Mouse (Mus musculus) activated CD4-positive, CD25-positive, alpha-beta regulatory T cell (primary cell): ENCODE measurements around the gene Six5. TPM values are rescaled to one million over a fixed set of nuclear protein-coding genes. Genes with fewer than 3 reads are reported as not detected.

Experiments used
- polyA plus RNA-seq, 2 experiments: library from polyadenylated mRNA; unstranded; fragments of 100-300 nt; shearing (Covaris generic); gene quantifications; one replicate each; pipeline ENCODE4 v1.2.1; 2017

Gene Six5
- polyA plus RNA-seq = under 1 TPM in 1 of 2 experiments, not detected in 1; 0.61 TPM

DNA sequence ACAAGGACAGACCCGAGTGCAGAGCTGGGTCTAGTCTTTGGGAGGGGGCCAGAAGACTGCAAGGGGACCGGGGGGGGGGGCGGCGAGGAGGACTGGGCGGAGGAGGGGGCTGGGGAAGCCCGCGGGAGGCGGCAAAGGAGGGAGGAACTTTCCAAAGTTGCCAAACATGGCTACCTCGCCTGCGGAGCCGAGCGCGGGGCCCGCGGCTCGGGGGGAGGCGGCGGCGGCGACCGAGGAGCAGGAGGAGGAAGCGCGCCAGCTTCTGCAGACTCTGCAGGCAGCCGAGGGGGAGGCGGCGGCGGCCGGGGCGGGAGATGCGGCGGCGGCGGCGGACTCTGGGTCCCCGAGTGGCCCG is at the start of gene Six5:
Gene Six5, plus strand, starts transcription at position 124 of the 355 bp plus-strand sequence.

DNA sequence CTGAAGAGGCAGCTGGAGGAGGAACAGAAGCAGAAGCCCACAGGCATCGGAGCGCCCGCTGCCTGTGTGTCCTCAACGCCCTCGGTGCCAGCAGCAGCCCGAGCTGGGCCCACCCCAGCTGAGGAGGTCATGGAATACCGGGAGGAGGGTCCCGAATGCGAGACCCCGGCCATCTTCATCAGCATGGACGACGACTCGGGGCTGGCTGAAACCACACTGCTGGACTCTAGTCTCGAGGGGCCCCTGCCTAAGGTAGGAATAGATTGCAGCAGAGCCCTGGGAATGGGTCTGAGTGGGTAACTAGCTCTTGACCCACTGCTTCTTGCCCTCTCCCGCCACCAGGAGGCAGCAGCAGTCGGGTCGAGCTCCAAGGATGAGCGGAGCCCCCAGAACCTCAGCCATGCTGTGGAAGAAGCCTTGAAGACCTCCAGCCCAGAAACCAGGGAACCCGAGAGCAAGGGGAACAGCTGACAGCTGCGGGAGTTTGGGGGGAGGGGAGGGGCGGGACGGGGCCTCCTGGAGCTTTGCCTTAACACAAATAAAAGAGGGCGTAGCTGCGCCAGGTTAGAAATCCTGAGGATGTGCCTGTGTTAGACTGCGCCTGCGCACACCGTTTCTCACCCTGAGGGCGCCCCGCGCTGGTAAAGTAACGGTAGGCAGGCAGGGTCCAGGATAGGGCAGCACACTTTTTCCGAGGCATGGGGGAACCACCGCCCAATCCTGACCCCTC is 40.2 kb upstream of the Six5 start, which contains the start of gene Rsph6a:
Gene Rsph6a, plus strand, starts transcription at position 644 of the 730 bp plus-strand sequence.

DNA sequence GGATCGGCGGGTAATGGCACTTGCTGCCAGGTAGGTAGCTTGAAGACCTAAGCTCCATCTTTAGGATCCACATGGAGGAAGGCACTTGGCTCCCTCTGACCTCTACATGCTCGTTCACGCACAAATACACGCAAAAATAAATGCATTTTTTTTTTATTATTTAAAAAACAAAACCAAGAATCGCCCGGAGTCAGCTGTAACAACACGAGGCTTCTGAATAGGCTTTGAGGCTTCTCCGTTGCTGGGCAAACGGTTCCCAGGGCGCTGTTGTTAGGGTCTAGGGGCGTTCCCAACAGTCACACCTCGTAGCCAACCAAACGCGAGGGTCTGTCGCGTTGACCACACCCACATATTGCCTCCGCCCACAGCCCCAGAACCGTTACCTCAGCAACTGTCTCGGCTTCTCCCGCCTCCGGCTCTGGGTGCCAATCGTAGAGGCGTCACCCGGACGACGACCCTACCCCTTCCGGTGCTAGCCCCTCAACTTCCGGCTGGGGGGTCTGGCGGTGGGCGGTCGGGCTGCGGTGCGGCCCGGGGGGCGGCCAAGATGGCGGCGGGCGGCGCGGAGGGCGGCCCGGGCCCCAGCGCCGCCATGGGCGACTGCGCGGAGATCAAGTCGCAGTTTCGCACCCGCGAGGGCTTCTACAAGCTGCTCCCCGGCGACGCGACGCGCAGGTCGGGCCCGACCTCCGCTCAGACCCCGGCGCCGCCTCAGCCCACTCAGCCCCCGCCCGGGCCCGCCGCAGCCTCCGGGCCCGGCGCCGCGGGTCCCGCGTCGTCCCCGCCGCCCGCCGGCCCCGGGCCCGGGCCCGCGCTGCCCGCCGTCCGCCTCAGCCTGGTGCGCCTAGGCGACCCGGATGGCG is 18.4 kb upstream of the Six5 start, which contains the start of gene Dmwd:
Gene Dmwd, plus strand, starts transcription at position 505 of the 863 bp plus-strand sequence.

DNA sequence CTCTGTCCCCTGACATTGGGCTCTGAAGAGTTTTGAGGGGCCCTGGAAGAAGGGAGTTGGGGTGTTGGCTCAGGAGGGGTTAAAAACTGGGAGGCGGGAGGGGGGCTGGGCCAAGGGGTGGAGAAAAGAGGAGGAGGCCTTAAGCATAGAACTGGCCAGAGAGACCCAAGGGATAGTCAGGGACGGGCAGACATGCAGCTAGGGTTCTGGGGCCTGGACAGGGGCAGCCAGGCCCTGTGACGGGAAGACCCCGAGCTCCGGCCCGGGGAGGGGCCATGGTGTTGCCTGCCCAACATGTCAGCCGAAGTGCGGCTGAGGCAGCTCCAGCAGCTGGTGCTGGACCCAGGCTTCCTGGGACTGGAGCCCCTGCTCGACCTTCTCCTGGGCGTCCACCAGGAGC is 10.7 kb upstream of the Six5 start, which contains the start of gene Dmpk:
Gene Dmpk, plus strand, starts transcription at position 149 of the 400 bp plus-strand sequence.

DNA sequence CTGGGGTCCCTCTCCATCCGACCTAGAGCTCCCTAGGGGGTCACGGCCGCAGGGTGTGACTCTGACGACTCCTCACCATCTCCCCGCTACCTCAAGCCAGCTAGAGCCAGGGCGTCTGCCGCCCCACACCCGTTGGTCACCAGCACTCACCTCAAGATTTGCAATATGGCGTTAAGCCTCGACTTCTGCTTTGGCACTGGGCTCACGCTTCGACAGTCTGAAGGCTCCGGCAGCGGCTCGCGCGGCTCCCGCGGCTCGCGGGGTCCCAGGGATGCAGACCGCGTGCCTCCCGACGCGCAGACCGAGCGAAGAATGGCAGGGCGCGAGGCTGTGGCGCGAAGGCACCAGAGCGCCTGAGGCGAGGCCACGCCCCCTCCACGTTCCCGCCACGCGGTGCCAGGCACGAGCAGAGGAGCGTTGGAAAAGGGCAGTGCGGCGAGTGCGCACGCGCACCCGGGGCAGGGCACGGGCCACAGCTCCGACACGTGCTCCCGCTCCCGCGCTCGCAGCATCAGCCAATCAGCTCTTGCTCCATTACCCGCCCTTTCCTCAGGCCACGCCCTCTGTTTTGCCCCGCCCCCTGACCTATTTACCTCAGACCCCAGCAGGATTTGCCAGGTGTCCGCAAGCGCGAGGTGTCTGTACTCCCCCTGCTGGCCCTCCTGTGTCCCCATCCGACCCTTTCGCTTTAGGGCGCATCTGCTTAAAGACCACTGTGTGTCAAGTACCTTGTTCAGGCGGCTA is 23.8 kb downstream of the Six5 start, which contains the start of gene Gm4969:
Gene Gm4969, minus strand, starts transcription at position 341 of the 744 bp plus-strand sequence.

DNA sequence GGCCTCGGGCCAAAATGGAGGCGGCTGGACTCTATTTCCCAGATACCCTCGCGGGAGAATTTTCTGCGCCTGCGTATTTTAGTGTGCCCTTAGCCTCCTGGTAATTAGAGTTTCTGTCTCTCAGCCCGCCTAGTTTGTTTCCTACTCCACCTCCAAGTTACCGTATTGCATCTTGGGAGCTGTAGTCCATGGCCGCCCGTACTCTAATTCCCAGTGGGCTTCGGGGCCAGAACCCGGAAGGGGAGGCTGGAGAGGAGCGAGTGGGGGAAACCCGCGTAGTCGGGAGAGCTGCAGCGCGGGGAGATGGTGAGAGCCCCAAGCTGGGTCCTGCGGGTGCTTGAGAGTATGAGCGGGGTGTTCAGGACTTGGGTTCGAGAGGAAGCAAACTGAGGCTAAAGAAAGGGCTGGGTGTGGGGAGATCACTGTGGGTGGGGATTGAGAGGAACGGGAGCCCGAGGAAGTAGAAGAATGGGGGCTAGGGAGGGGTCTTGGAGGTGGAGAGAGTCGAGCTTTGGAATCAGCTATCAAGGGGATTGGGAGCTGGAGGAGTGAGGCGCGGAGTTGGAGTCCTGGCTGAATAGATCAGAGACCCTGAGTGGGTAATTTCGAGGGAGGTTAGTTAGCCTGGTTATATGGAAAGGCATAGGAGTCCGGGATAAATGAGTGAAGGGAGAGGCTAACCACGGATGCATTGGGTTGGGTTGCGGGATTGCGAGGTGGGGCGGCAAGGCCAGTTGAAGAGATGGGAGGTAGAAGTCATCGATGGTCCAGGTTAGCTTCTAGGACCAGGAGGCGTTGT is 25.4 kb downstream of the Six5 start, which contains the start of gene Fbxo46:
Gene Fbxo46, plus strand, starts transcription at position 229 of the 799 bp plus-strand sequence.

Other genes with a start within 250 kb of the Six5 start
- 100 to 1,000 TPM; 131 to 365 TPM for gene Pglyrp1, start 223.3 kb upstream of the Six5 start, polyA plus RNA-seq
- 10 to 100 TPM; 29.2 to 30.6 TPM for gene Ccdc61, start 184.2 kb upstream of the Six5 start, polyA plus RNA-seq
- under 1 TPM in 1 of 2 experiments, not detected in 1; 0.05 TPM for gene Nova2, start 168.7 kb upstream of the Six5 start, polyA plus RNA-seq
- gene Nanos2, start 107.2 kb upstream of the Six5 start, polyA plus RNA-seq = under 1 TPM in 1 of 2 experiments, not detected in 1; 0.23 TPM
- 1 to 10 TPM; 5.2 to 9.4 TPM for gene Mypop, start 103.3 kb upstream of the Six5 start, polyA plus RNA-seq
- 10 to 100 TPM; 36.4 to 40.1 TPM for gene Irf2bp1, start 90.5 kb upstream of the Six5 start, polyA plus RNA-seq
- gene Foxa3, start 71.1 kb upstream of the Six5 start, polyA plus RNA-seq = not detected
- gene Sympk, start 70.2 kb upstream of the Six5 start, polyA plus RNA-seq = 10 to 100 TPM; 18.4 to 25.8 TPM
- gene Rsph6a, start 39.9 kb upstream of the Six5 start, polyA plus RNA-seq = not detected
- 1 to 10 TPM in 1 of 2 experiments, under 1 TPM in 1; 0.13 to 1.2 TPM for gene Dmwd, start 18.4 kb upstream of the Six5 start, polyA plus RNA-seq
- gene Dmpk, start 10.7 kb upstream of the Six5 start, polyA plus RNA-seq = under 1 TPM in 1 of 2 experiments, not detected in 1; 0.23 TPM
- gene Gm4969, start 23.8 kb downstream of the Six5 start, polyA plus RNA-seq = not detected
- 10 to 100 TPM in 1 of 2 experiments, 1 to 10 TPM in 1; 9.4 to 18.5 TPM for gene Fbxo46, start 25.3 kb downstream of the Six5 start, polyA plus RNA-seq
- gene Qpctl, start 54.7 kb downstream of the Six5 start, polyA plus RNA-seq = 10 to 100 TPM in 1 of 2 experiments, 1 to 10 TPM in 1; 9.8 to 10.7 TPM
- gene Snrpd2, start 55.1 kb downstream of the Six5 start, polyA plus RNA-seq = 10 to 100 TPM; 43.7 to 53.5 TPM
- gene Gipr, start 71.5 kb downstream of the Six5 start, polyA plus RNA-seq = under 1 TPM in 1 of 2 experiments, not detected in 1; 0.37 TPM
- 10 to 100 TPM; 21.8 to 28.3 TPM for gene Eml2, start 81.8 kb downstream of the Six5 start, polyA plus RNA-seq
- under 1 TPM; 0.16 to 0.17 TPM for gene Gpr4, start 117.9 kb downstream of the Six5 start, polyA plus RNA-seq
- 10 to 100 TPM; 17.5 to 19.0 TPM for gene Opa3, start 133.7 kb downstream of the Six5 start, polyA plus RNA-seq
- gene Vasp, start 177.2 kb downstream of the Six5 start, polyA plus RNA-seq = 100 to 1,000 TPM; 246 to 417 TPM
- 1 to 10 TPM in 1 of 2 experiments, under 1 TPM in 1; 0.77 to 7.4 TPM for gene Ppm1n, start 185.5 kb downstream of the Six5 start, polyA plus RNA-seq
- gene Rtn2, start 188.0 kb downstream of the Six5 start, polyA plus RNA-seq = under 1 TPM; 0.25 to 0.48 TPM
- gene Fosb, start 215.5 kb downstream of the Six5 start, polyA plus RNA-seq = 1 to 10 TPM in 1 of 2 experiments, under 1 TPM in 1; 0.52 to 1.4 TPM